Mouse (Mus musculus) left cerebral cortex, adult 2 months (tissue): ENCODE measurements around the gene Sugt1. TPM values are rescaled to one million over a fixed set of nuclear protein-coding genes. Genes with fewer than 3 reads are reported as not detected.

ENCODE experiments used
- DNase-seq, 2 experiments: peaks; one replicate each; pipeline ENCODE4 v3.0.0; 2021 to 2022; ENCODE audit warnings: low spot score in 2 of 2, mixed read lengths in 1 of 2; ENCODE audit errors: extremely low spot score in 1 of 2
- H3K27ac ChIP-seq: fragments of 200-600 bp; 2 replicates; pipeline ENCODE4 v1.8.1; 2022
- H3K4me3 ChIP-seq: fragments of 200-600 bp; 2 replicates; pipeline ENCODE4 v1.8.1; 2022
- CTCF ChIP-seq: fragments of 200-600 bp; IDR thresholded peaks from 2 replicates; pipeline ENCODE4 v1.8.1; 2022; ENCODE audit warnings: antibody characterized with exemption, mild to moderate bottlenecking, moderate library complexity
- intact Hi-C: fragments of 180-260 bp; cut with DNase I; formaldehyde crosslinking; loops from one replicate; pipeline ENCODE4 v1.15.1; 2025
- total RNA-seq, 2 experiments: library from RNA; stranded (reverse); gene quantifications; 2 replicates each; pipeline ENCODE4 v1.2.3; 2021

Sugt1 gene
- total RNA-seq, 2 experiments from 2014 or later = 83.6 to 88.8 TPM

GRCm38 (mm10) chr14:79583526-79584245 is 3.8 kb upstream of the Sugt1 start:
- H3K27ac ChIP-seq = no peak overlapping the region
- TF ChIP-seq CTCF = no peak
- H3K4me3 ChIP-seq = no peak overlapping the region
- DNase-seq = no peak
- intact Hi-C loops = no loop called here

GRCm38 (mm10) chr14:79586499-79587138 is 872 bp upstream of the Sugt1 start:
- no peak for TF ChIP-seq CTCF
- intact Hi-C loops = loop anchor here (1.0 kb wide), 1 partner anchor 104 kb away; no protein-coding TSS in a partner anchor
- H3K4me3 ChIP-seq = peak overlapping the region; percentile 92
- H3K27ac ChIP-seq = peak overlapping the region; percentile 100
- DNase-seq = no peak

GRCm38 (mm10) chr14:79587852-79588229 is 350 bp downstream of the Sugt1 start:
- intact Hi-C loops = loop anchor here (1.0 kb wide), 1 partner anchor 106 kb away; no protein-coding TSS in a partner anchor
- Histone ChIP-seq H3K27ac (peak overlapping the region; percentile 100), H3K4me3 (peak overlapping the region; percentile 92)
- no peak for TF ChIP-seq CTCF
- DNase-seq = no peak

GRCm38 (mm10) chr14:79588534-79588951 is 1.1 kb downstream of the Sugt1 start:
- no peak for TF ChIP-seq CTCF
- peak overlapping the region; percentile 92 for H3K4me3 ChIP-seq
- no peak overlapping the region for H3K27ac ChIP-seq
- DNase-seq = no peak
- intact Hi-C loops = no loop called here

- Histone ChIP-seq H3K4me3 (no peak overlapping the region), H3K27ac (no peak overlapping the region)
- intact Hi-C loops = no loop called here
- DNase-seq = no peak
- no peak for TF ChIP-seq CTCF
These were observed 1.9 kb downstream of the Sugt1 start for GRCm38 (mm10) chr14:79589401-79589800.

GRCm38 (mm10) chr14:79590916-79591315 is 3.4 kb downstream of the Sugt1 start:
- intact Hi-C loops = no loop called here
- Histone ChIP-seq H3K4me3 (no peak overlapping the region), H3K27ac (no peak overlapping the region)
- no peak for DNase-seq
- TF ChIP-seq CTCF = no peak

GRCm38 (mm10) chr14:79591611-79592010 is 4.1 kb downstream of the Sugt1 start:
- intact Hi-C loops = no loop called here
- DNase-seq = no peak
- no peak overlapping the region for H3K27ac ChIP-seq
- TF ChIP-seq CTCF = no peak
- no peak overlapping the region for H3K4me3 ChIP-seq

GRCm38 (mm10) chr14:79594069-79594468 is 6.6 kb downstream of the Sugt1 start:
- H3K27ac ChIP-seq = no peak overlapping the region
- intact Hi-C loops = no loop called here
- H3K4me3 ChIP-seq = no peak overlapping the region
- DNase-seq = no peak
- TF ChIP-seq CTCF = no peak

- DNase-seq = no peak
- Histone ChIP-seq H3K4me3 (no peak overlapping the region), H3K27ac (no peak overlapping the region)
- TF ChIP-seq CTCF = no peak
- intact Hi-C loops = no loop called here
These were observed 9.1 kb downstream of the Sugt1 start for GRCm38 (mm10) chr14:79596602-79597001.

- no peak for TF ChIP-seq CTCF
- DNase-seq = no peak
- no peak overlapping the region for H3K27ac ChIP-seq
- no peak overlapping the region for H3K4me3 ChIP-seq
- intact Hi-C loops = no loop called here
These were observed 18.4 kb downstream of the Sugt1 start for GRCm38 (mm10) chr14:79605881-79606280.

- Histone ChIP-seq H3K4me3 (no peak overlapping the region), H3K27ac (no peak overlapping the region)
- TF ChIP-seq CTCF = no peak
- DNase-seq = no peak
- intact Hi-C loops = no loop called here
These were observed 18.9 kb downstream of the Sugt1 start for GRCm38 (mm10) chr14:79606392-79606791.

- Histone ChIP-seq H3K4me3 (no peak overlapping the region), H3K27ac (no peak overlapping the region)
- intact Hi-C loops = no loop called here
- DNase-seq = no peak
- peak; percentile 24 for TF ChIP-seq CTCF
These were observed 19.4 kb downstream of the Sugt1 start for GRCm38 (mm10) chr14:79606867-79607266.

- DNase-seq = no peak
- H3K27ac ChIP-seq = no peak overlapping the region
- intact Hi-C loops = no loop called here
- H3K4me3 ChIP-seq = no peak overlapping the region
- no peak for TF ChIP-seq CTCF
These were observed 19.9 kb downstream of the Sugt1 start for GRCm38 (mm10) chr14:79607352-79607751.
